Mouse (Mus musculus) lung, postnatal 0 days (tissue): ENCODE measurements around the gene Olfr263.

Source experiments
- CTCF ChIP-seq: IDR thresholded peaks from 2 replicates; pipeline ENCODE4 v1.5.1; 2016; ENCODE audit warnings: antibody characterized with exemption, mild to moderate bottlenecking
- EP300 ChIP-seq: IDR thresholded peaks from 2 replicates; pipeline ENCODE4 v1.6.1; 2016; ENCODE audit warnings: antibody characterized with exemption, mild to moderate bottlenecking, control low read depth

GRCm38 (mm10) chr13:21180551-21181530, 51.4 kb downstream of the Olfr263 start:
- no peak for TF ChIP-seq CTCF
- TF ChIP-seq EP300, result no peak
